Mouse (Mus musculus): ENCODE measurements around the gene Lysmd1. TPM values are rescaled to one million over a fixed set of nuclear protein-coding genes. Genes with fewer than 3 reads are reported as not detected.

Gene Lysmd1
- polyA plus RNA-seq, 1 experiment: 27.4 TPM

GRCm38 (mm10) chr3:95140795-95141194, 6.9 kb downstream of the Lysmd1 start:
- TF ChIP-seq CTCF (IDR thresholded peaks at IDR 0.05; ENCODE audit: borderline replicate concordance, extremely low read depth, insufficient read depth, insufficient read length) (no peak), POLR2A (IDR thresholded peaks at IDR 0.05; ENCODE audit: borderline replicate concordance, extremely low read depth, insufficient read depth, insufficient read length, poor library complexity, severe bottlenecking) (no peak)
- DNase-seq (ENCODE audit: low read depth): no peak

GRCm38 (mm10) chr3:95141474-95141873, 7.6 kb downstream of the Lysmd1 start:
- DNase-seq (ENCODE audit: low read depth): no peak
- no peak for TF ChIP-seq CTCF (IDR thresholded peaks at IDR 0.05; ENCODE audit: borderline replicate concordance, extremely low read depth, insufficient read depth, insufficient read length)
- no peak for TF ChIP-seq POLR2A (IDR thresholded peaks at IDR 0.05; ENCODE audit: borderline replicate concordance, extremely low read depth, insufficient read depth, insufficient read length, poor library complexity, severe bottlenecking)

DNA sequence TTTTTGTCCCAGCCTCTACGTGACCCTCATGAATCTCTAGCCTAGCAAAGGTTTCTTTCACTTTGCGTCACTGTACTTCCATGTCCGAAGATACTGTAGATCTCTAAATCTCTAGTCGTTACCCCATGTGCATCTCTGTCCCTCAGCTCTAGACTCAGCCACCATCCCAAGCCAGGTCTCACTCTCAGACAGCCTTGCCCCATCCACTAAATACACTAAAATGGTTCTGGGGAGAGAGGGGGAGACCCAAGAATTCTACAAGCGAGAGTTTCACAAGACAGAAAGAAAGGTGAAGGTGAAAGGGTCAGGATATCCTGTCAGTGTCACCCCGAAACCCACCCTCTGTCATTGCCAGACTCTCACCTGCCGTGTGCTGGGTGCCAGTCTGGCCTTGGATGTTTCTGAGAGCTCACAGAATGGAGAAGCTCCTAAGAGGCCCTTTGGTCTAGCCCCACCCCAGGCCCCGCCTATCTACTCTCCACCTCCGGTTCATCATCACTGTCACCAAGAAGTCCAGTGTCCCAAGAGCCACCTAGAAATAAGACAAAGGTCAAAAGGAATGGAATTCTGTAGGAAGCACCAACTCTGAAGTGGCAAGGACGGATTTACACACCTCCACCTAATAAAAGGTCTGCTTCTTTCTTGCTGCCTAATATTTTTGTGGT, 8.2 kb downstream of the Lysmd1 start, which contains the start of gene Tnfaip8l2:
Tnfaip8l2 (minus strand) TSS at position 409 of the 665 bp plus-strand sequence.
- no peak for DNase-seq (ENCODE audit: low read depth)
- TF ChIP-seq CTCF (IDR thresholded peaks at IDR 0.05; ENCODE audit: borderline replicate concordance, extremely low read depth, insufficient read depth, insufficient read length) (no peak), POLR2A (IDR thresholded peaks at IDR 0.05; ENCODE audit: borderline replicate concordance, extremely low read depth, insufficient read depth, insufficient read length, poor library complexity, severe bottlenecking) (no peak)

- peak; percentile 84 for DNase-seq (ENCODE audit: low read depth)
- TF ChIP-seq CTCF (IDR thresholded peaks at IDR 0.05; ENCODE audit: borderline replicate concordance, extremely low read depth, insufficient read depth, insufficient read length): peak; percentile 98
- no peak for TF ChIP-seq POLR2A (IDR thresholded peaks at IDR 0.05; ENCODE audit: borderline replicate concordance, extremely low read depth, insufficient read depth, insufficient read length, poor library complexity, severe bottlenecking)
Measured at GRCm38 (mm10) chr3:95142617-95143011, 8.7 kb downstream of the Lysmd1 start.

- no peak for DNase-seq (ENCODE audit: low read depth)
- TF ChIP-seq CTCF (IDR thresholded peaks at IDR 0.05; ENCODE audit: borderline replicate concordance, extremely low read depth, insufficient read depth, insufficient read length) (no peak), POLR2A (IDR thresholded peaks at IDR 0.05; ENCODE audit: borderline replicate concordance, extremely low read depth, insufficient read depth, insufficient read length, poor library complexity, severe bottlenecking) (no peak)
Measured at GRCm38 (mm10) chr3:95147924-95148323, 14.0 kb downstream of the Lysmd1 start.

DNA sequence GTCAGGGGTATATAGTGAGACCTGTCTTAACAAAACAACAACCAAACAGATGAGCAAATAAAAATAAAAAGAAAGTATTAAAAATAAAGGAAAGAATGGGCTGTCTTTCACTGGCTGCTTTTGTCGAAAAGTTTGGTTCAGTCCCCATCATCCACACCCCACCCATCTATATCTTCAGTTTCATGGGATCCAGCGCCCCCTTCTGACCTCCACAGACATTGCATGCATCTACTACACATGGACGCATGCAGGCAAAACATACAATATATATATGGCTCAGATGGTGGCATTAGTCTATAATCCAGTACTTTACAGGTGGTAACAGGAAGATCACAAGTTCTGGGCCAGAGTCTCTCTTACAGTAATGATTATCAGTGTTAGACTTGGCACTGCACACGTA, 20.0 kb downstream of the Lysmd1 start:
- no peak for DNase-seq (ENCODE audit: low read depth)
- peak; percentile 45; the same call in 1 of the 2 replicates for TF ChIP-seq CTCF (IDR thresholded peaks at IDR 0.05; ENCODE audit: borderline replicate concordance, extremely low read depth, insufficient read depth, insufficient read length)
- TF ChIP-seq POLR2A (IDR thresholded peaks at IDR 0.05; ENCODE audit: borderline replicate concordance, extremely low read depth, insufficient read depth, insufficient read length, poor library complexity, severe bottlenecking): no peak

DNA sequence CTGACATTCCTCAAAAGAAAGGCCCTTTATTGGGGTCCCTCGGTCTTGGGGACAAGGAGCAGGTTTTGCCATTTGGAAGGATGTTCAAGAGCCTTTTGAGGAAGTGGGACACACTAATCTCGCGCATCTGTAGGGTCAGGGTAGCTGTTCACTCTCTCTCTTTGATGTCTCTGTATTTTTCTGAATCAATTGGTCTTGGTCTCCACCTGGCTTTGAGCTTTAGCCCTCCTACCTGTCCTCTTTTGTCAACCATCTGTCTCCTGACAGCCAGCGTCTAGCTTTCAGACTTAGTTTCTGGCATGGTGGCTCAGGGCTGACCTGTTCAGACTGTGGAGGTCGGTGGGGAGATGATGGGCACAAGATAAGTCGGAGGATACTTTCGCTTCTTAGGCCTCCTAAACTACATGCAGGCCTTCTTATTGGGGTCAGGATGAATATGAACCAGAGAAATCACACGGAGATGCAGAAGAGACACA, 25.7 kb downstream of the Lysmd1 start:
- TF ChIP-seq POLR2A (IDR thresholded peaks at IDR 0.05; ENCODE audit: borderline replicate concordance, extremely low read depth, insufficient read depth, insufficient read length, poor library complexity, severe bottlenecking): no peak
- TF ChIP-seq CTCF (IDR thresholded peaks at IDR 0.05; ENCODE audit: borderline replicate concordance, extremely low read depth, insufficient read depth, insufficient read length): no peak
- no peak for DNase-seq (ENCODE audit: low read depth)

DNA sequence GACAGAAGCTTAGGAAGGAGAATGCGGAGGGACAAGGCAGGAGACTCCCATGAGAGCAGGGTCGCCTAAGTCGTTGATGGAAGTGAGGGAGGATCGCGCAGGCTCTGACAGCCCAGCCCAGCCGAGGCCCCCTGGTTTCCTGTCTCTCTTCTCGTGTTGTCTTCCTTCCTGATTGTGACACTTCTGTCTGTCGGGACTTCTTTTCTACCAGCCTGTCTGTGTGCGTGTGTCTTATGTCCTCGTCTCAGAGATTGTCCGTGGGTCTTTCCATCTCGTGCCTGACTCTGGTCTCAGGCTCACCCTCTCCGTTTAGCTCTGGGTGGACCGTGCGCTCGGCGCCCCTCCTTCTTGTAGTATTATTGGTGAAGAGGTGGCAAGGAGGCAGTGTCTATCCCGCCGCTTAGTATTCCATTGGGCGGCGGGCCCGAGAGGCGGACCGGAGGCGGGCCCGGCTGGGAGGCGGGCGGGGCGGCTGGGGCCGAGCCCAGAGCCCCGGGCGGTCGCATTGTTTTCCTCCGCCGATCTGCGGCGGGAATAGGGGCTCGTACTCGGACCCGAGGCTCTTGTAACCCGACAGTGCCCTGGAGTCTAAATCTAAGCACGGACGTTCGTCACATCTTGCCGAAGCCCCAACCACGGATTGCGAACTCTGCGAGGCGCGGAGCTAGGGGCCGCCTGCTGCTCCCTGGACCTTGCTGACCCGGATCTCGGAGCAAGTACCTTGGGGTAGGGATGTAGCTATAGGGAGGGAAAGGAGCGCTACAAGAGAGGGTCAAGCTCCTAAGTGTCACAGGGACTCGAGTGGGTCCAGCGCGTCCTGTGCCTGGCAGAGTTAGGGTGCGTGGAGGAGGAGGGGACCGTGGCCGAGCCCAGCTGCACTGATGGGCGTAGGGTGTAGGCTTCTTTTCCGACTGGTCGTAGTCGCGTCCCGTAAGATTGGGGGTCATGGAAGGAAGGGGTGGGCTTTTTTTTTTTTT, 26.4 kb downstream of the Lysmd1 start, which contains the start of gene Sema6c:
Sema6c (plus strand) TSS at position 471 of the 977 bp plus-strand sequence.
- TF ChIP-seq CTCF (IDR thresholded peaks at IDR 0.05; ENCODE audit: borderline replicate concordance, extremely low read depth, insufficient read depth, insufficient read length) (no peak), POLR2A (IDR thresholded peaks at IDR 0.05; ENCODE audit: borderline replicate concordance, extremely low read depth, insufficient read depth, insufficient read length, poor library complexity, severe bottlenecking) (peak; percentile 63; the same call in 1 of the 2 replicates)

GRCm38 (mm10) chr3:95161041-95161551, 27.2 kb downstream of the Lysmd1 start:
- TF ChIP-seq CTCF (IDR thresholded peaks at IDR 0.05; ENCODE audit: borderline replicate concordance, extremely low read depth, insufficient read depth, insufficient read length) (no peak), POLR2A (IDR thresholded peaks at IDR 0.05; ENCODE audit: borderline replicate concordance, extremely low read depth, insufficient read depth, insufficient read length, poor library complexity, severe bottlenecking) (no peak)
- DNase-seq (ENCODE audit: low read depth): peak; percentile 46

More for the DNA sequence above, 26.4 kb downstream of the Lysmd1 start, which contains the start of gene Sema6c:
- DNase-seq (ENCODE audit: low read depth): peak; percentile 96

DNA sequence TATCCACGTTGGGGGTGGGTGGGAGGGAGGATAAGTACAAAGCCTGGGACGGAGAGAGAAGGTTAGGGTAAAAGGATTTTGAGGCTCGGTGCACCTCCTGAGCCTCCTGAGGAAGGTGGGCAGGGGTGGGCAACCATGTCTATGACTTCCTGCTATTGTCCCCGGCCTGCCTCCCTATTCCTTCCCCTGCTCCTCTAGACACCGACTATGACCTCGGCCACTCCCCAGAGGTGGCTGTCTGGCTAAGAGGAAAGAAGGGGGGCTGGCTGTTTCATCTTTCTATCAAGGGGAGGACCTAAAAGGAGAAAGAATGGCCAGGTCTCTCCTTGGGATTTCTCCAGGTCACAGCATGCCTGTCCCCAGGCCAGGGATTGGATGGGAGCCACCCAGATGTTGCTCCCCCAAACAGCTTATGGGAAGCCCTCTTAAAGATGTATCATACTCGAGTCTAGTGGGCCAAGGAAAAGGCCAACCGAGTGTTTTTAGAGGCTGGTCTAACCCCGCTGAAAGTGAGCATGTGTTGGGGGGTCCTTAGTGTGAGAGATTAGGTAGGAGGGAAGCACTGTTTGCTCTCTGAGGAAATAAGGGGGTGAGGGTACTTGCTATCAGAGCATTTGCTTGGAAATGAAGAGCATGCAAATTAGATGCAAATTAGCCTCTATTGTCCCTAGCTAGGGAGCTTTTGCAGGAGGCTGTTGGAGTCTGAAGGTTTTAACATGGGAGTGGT, 27.9 kb downstream of the Lysmd1 start:
- peak; percentile 75 for DNase-seq (ENCODE audit: low read depth)
- TF ChIP-seq CTCF (IDR thresholded peaks at IDR 0.05; ENCODE audit: borderline replicate concordance, extremely low read depth, insufficient read depth, insufficient read length) (no peak), POLR2A (IDR thresholded peaks at IDR 0.05; ENCODE audit: borderline replicate concordance, extremely low read depth, insufficient read depth, insufficient read length, poor library complexity, severe bottlenecking) (no peak)

Data from brain, embryonic 14.5 days (tissue).